Mouse (Mus musculus): Measurements from ENCODE around the gene Rnaseh2a. TPM values are rescaled to one million over a fixed set of nuclear protein-coding genes. Genes with fewer than 3 reads are reported as not detected.

Rnaseh2a gene
- 91.6 and 98.1 TPM in 2 replicates for polyA plus RNA-seq (2015; fragmentation: Nextera tagmentation; extraction: Ambion mirVana)

DNA sequence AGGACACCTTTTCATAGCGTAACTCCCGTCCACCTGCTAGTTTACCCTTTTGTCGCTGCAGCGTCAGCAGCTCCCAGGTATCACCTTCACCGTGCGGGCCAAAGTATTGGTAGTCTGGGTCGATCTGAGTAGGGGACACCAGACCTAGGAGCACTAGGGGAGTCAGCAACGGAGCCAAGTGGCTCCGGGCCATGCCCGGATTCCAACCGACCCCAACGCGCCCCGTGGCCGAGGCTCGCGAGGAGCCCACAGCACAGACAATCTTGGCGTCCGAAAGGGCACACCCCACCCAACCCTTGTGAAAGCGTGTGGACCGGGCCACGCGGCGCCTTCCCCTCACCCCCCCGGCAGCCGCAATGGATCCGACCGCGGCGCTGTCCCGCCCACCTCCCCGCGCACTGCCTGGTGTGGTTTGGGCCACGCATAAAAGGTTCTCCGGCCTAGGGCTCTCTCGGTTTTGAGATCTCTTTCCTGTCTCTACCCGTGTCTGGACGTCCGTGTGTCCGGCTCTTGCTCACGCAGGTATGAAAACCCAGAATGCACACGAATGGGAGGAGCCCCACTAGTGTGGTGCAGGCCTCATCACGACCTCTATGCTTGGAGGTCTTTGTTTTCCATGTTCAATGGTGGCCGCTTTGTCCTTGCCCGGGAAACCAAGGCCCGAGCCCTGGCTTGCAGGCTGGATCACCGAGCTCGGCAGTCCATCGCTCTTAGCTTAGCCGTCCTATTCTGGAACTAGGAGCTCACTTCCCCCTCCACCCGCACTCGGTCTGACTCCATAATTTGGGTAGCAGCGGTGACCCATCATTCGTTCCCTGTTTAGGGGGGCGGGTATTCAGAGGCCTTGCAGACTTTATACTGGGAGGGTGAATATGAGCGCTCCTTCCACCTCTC, at the start of gene Rnaseh2a, which contains the start of the genes Gm49661 and Prdx2:
Gene Rnaseh2a (minus strand): TSS at position 527 of the 894 bp plus-strand sequence.
Gene Gm49661 (minus strand): TSS at position 193 of the 894 bp plus-strand sequence.
Gene Prdx2 (plus strand): TSS at position 347 of the 894 bp plus-strand sequence.
- under 1% methylated on average over 56 of the region's 56 CpGs for WGBS (ENCODE audit: insufficient replicate concordance)
- no peaks in the 10 kb centered on the region for H3K9me3 ChIP-seq (replicated peaks; ENCODE audit: control insufficient read depth, low read length)
- no peaks in the 10 kb centered on the region for H3K27me3 ChIP-seq (ENCODE audit: control insufficient read depth, insufficient read depth, low read depth, low read length)
- peaks cover 64% of the 10 kb centered on the region for H3K4me1 ChIP-seq (ENCODE audit: control insufficient read depth, low read depth, low read length)
- H3K4me2 ChIP-seq (ENCODE audit: low read depth, low read length) = peak within 1 kb of the TSS; percentile 88
- peak within 1 kb of the TSS; percentile 75 for H3K4me3 ChIP-seq (ENCODE audit: low read depth, low read length)
- peaks cover 41% of the 10 kb centered on the region for H3K36me3 ChIP-seq (ENCODE audit: control insufficient read depth, insufficient read depth)
- ATAC-seq (ENCODE audit: low read depth) = peak; percentile 68
- H3K9ac ChIP-seq (ENCODE audit: low read depth, low read length) = peak within 1 kb of the TSS; percentile 84
- H3K27ac ChIP-seq (ENCODE audit: low read length) = peak within 1 kb of the TSS; percentile 97

DNA sequence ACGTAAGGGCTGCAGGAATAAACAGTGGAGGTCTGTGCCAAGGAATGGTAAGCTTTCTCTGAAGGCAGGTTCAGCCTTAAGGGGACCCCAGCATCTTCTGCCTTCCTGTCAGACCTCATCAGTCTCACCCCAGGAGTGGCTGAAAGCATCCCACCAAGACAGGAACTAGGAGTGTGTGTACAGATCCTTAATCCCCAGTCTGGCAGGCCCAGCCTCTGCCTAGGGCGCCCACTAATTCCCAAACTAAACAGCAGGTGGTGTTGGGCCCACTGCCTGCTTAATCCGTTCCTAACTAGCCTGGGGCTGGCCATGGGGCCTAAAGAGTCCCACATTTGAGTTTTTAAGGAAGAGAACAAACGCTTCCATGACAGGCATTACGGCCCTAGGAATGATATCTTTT, 47.6 kb upstream of the Rnaseh2a start:
- Histone ChIP-seq H3K9me3 (replicated peaks; ENCODE audit: control insufficient read depth, low read length) (no peaks in the 10 kb centered on the region), H3K27me3 (ENCODE audit: control insufficient read depth, insufficient read depth, low read depth, low read length) (peaks cover 17% of the 10 kb centered on the region), H3K9ac (ENCODE audit: low read depth, low read length) (no peak overlapping the region), H3K4me3 (ENCODE audit: low read depth, low read length) (no peak overlapping the region), H3K27ac (ENCODE audit: low read length) (no peak overlapping the region), H3K4me1 (ENCODE audit: control insufficient read depth, low read depth, low read length) (no peaks in the 10 kb centered on the region), H3K36me3 (ENCODE audit: control insufficient read depth, insufficient read depth) (peaks cover 16% of the 10 kb centered on the region), H3K4me2 (ENCODE audit: low read depth, low read length) (no peak overlapping the region)
- WGBS (ENCODE audit: insufficient replicate concordance) = 76% methylated on average over 5 of the region's 5 CpGs
- no peak for ATAC-seq (ENCODE audit: low read depth)

DNA sequence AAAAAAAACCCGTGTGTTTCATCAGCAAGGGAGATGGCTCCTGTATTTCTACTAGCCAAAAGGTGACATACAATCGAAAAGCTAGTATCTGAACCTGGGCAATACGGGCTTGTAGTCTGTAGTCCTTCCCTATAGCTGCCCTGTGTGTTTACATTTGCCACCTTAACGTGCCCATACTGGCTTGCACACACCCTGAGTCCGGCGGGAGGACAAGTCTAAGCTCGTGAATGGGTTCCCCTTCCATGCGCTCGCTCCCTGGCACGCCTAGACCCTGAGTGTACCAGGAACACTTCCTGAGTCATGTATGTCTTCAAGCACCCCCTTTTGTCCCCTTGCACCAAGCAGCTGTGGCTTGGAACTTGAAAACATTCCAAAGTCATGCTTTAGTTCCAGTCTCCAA, 47.2 kb upstream of the Rnaseh2a start:
- 66% methylated on average over 10 of the region's 10 CpGs for WGBS (ENCODE audit: insufficient replicate concordance)
- Histone ChIP-seq H3K4me2 (ENCODE audit: low read depth, low read length) (no peak overlapping the region), H3K4me1 (ENCODE audit: control insufficient read depth, low read depth, low read length) (no peaks in the 10 kb centered on the region), H3K27ac (ENCODE audit: low read length) (no peak overlapping the region), H3K4me3 (ENCODE audit: low read depth, low read length) (no peak overlapping the region), H3K36me3 (ENCODE audit: control insufficient read depth, insufficient read depth) (peaks cover 11% of the 10 kb centered on the region; the same call in 1 of the 2 replicates), H3K9me3 (replicated peaks; ENCODE audit: control insufficient read depth, low read length) (no peaks in the 10 kb centered on the region), H3K9ac (ENCODE audit: low read depth, low read length) (no peak overlapping the region), H3K27me3 (ENCODE audit: control insufficient read depth, insufficient read depth, low read depth, low read length) (peaks cover 19% of the 10 kb centered on the region)
- no peak for ATAC-seq (ENCODE audit: low read depth)

DNA sequence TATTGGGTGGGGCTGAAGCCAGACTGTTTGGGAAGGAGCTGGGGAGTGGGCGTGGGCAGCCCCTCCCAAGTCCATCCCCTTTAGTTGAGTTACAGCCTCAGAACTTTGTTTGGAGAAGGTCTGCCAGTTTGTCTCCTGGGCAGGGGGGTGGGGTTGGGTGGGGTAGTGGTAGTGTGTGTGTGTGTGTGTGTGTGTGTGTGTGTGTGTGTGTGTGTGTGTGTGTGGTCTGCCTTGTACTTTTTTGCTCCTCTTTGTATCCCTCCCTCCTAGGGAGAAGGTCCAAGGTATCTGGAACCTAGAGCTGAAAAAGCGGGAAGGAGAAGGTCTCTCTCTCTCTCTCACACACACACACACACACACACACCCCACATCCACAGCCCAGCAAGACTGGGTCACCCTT, 44.9 kb upstream of the Rnaseh2a start, which contains the start of gene Best2:
Gene Best2 (minus strand): TSS at position 101 of the 400 bp plus-strand sequence.
- Histone ChIP-seq H3K9ac (ENCODE audit: low read depth, low read length) (no peak within 1 kb of the TSS), H3K4me3 (ENCODE audit: low read depth, low read length) (no peak within 1 kb of the TSS), H3K4me2 (ENCODE audit: low read depth, low read length) (peak within 1 kb of the TSS; percentile 41), H3K36me3 (ENCODE audit: control insufficient read depth, insufficient read depth) (peaks cover 9% of the 10 kb centered on the region; the same call in 1 of the 2 replicates), H3K9me3 (replicated peaks; ENCODE audit: control insufficient read depth, low read length) (no peaks in the 10 kb centered on the region), H3K27ac (ENCODE audit: low read length) (no peak within 1 kb of the TSS), H3K27me3 (ENCODE audit: control insufficient read depth, insufficient read depth, low read depth, low read length) (peaks cover 35% of the 10 kb centered on the region), H3K4me1 (ENCODE audit: control insufficient read depth, low read depth, low read length) (no peaks in the 10 kb centered on the region)
- WGBS (ENCODE audit: insufficient replicate concordance) = 42% methylated on average over 2 of the region's 2 CpGs
- no peak for ATAC-seq (ENCODE audit: low read depth)

DNA sequence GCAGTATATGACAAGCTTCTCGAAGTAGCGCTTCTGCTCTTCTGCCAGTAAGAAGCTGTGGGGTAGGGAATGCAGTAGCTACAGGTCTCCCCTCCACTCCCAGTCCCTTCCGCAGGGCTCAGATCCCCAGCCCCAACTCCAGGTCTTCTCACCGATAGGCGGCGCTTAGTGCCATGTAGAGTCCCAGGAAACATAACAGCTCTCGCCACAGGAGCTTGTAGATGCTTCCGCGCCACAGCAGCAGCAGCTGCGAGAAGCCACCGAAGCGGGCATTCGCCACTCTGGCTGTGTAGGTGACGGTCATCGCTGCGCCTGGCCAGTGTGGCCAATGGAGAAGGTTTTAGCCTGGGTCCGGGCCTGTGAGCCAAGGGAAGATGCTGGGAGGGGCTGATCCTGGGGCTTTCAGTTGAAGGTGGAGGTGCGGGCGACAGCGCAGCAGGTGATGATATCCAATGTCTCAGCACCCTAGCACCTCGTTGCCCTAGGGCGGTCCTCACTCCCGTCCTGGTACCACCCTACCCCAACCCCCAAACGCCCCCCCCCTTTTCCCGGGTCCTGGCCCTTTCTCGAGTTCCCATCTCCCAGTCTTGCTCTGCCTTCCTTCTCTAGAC, 43.8 kb upstream of the Rnaseh2a start:
- whole genome bisulfite sequencing (ENCODE audit: insufficient replicate concordance) = 3% methylated on average over 25 of the region's 26 CpGs
- no peaks in the 10 kb centered on the region for H3K9me3 ChIP-seq (replicated peaks; ENCODE audit: control insufficient read depth, low read length)
- H3K27me3 ChIP-seq (ENCODE audit: control insufficient read depth, insufficient read depth, low read depth, low read length) = peaks cover 40% of the 10 kb centered on the region
- no peaks in the 10 kb centered on the region for H3K4me1 ChIP-seq (ENCODE audit: control insufficient read depth, low read depth, low read length)
- no peak overlapping the region for H3K9ac ChIP-seq (ENCODE audit: low read depth, low read length)
- ATAC-seq (ENCODE audit: low read depth) = 0 out of 2 replicates have a peak, but pooled peaks have one; percentile 50
- peak overlapping the region; percentile 41 for H3K4me2 ChIP-seq (ENCODE audit: low read depth, low read length)
- H3K4me3 ChIP-seq (ENCODE audit: low read depth, low read length) = no peak overlapping the region
- peaks cover 6% of the 10 kb centered on the region; the same call in 1 of the 2 replicates for H3K36me3 ChIP-seq (ENCODE audit: control insufficient read depth, insufficient read depth)
- H3K27ac ChIP-seq (ENCODE audit: low read length) = no peak overlapping the region

DNA sequence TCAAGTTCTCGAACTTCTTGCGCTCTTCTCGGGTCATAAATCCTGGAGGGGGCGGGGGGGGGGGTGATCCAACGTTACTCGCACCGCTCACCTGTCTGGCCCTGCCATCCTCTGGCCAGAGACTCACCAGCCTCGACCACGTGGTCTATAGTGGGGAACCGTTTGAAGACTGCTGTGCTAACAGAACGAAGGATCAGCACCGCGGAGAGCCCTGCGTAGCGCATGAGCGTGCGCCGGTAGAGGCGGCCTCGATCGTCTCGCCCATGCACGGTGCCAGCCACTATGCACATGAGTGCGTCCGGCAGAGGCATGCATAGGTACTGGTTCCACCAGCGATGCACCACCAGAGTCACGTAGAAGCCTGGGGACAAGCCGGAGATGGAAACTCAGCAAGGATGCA, 41.7 kb upstream of the Rnaseh2a start:
- no peak overlapping the region for H3K9ac ChIP-seq (ENCODE audit: low read depth, low read length)
- H3K36me3 ChIP-seq (ENCODE audit: control insufficient read depth, insufficient read depth) = no peaks in the 10 kb centered on the region
- H3K4me1 ChIP-seq (ENCODE audit: control insufficient read depth, low read depth, low read length) = no peaks in the 10 kb centered on the region
- no peak overlapping the region for H3K27ac ChIP-seq (ENCODE audit: low read length)
- H3K4me2 ChIP-seq (ENCODE audit: low read depth, low read length) = no peak overlapping the region
- H3K27me3 ChIP-seq (ENCODE audit: control insufficient read depth, insufficient read depth, low read depth, low read length) = peaks cover 44% of the 10 kb centered on the region
- no peaks in the 10 kb centered on the region for H3K9me3 ChIP-seq (replicated peaks; ENCODE audit: control insufficient read depth, low read length)
- no peak for ATAC-seq (ENCODE audit: low read depth)
- H3K4me3 ChIP-seq (ENCODE audit: low read depth, low read length) = no peak overlapping the region
- WGBS (ENCODE audit: insufficient replicate concordance) = 12% methylated on average over 28 of the region's 28 CpGs

DNA sequence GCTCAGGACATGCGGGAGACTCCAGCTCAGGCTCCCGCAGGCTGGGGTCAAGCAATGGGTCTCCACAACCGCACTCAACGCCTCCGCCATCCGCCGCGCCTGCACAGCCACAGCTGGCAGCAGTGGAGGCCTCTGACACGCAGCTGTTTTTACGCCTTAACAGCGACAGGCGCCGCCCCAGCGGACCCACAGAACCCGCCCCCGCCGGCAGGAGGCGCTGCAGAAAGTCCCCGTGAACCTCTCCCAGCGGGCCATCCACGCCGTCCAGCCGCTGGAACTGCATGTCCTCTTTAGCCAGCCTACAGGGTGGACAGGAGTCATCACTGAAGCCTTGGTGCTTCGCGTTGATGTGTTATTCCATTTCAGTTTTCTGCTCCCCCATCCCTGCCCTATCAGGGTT, 38.1 kb upstream of the Rnaseh2a start:
- no peak overlapping the region for H3K27ac ChIP-seq (ENCODE audit: low read length)
- peaks cover 29% of the 10 kb centered on the region for H3K27me3 ChIP-seq (ENCODE audit: control insufficient read depth, insufficient read depth, low read depth, low read length)
- no peaks in the 10 kb centered on the region for H3K4me1 ChIP-seq (ENCODE audit: control insufficient read depth, low read depth, low read length)
- H3K9ac ChIP-seq (ENCODE audit: low read depth, low read length) = no peak overlapping the region
- WGBS (ENCODE audit: insufficient replicate concordance) = 16% methylated on average over 25 of the region's 25 CpGs
- H3K4me2 ChIP-seq (ENCODE audit: low read depth, low read length) = no peak overlapping the region
- 0 out of 2 replicates have a peak, but pooled peaks have one; percentile 9 for ATAC-seq (ENCODE audit: low read depth)
- H3K9me3 ChIP-seq (replicated peaks; ENCODE audit: control insufficient read depth, low read length) = no peaks in the 10 kb centered on the region
- no peaks in the 10 kb centered on the region for H3K36me3 ChIP-seq (ENCODE audit: control insufficient read depth, insufficient read depth)
- H3K4me3 ChIP-seq (ENCODE audit: low read depth, low read length) = no peak overlapping the region

DNA sequence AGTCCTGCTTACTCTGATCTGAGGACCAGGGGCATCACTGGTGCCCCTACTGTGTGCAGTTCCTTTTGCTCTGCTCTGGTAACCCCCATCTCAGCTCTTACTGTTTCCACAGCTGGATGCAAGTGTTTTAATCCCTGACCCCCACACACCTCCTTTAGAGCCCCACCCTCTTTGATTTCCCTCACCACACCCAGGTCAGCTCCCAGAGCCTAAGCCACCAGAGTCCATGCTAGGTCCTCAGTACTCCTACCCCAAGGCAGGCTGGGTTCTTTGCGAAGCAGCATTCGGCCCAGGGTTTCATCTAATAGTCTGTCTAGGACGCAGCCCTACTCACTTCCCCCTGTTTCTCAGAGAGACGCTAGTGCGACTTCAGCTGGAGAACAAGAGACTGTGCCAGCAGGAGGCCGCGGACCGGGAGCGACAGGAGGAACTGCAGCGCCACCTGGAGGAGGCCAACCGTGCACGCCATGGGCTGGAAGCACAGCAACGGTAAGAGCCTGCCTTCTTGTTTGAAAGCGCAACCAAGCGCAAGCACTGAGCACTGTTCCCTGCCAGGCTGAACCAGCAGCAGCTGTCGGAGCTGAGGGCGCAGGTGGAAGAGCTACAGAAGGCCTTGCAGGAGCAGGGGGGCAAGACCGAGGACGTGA, 28.2 kb upstream of the Rnaseh2a start:
- Histone ChIP-seq H3K27ac (ENCODE audit: low read length) (no peak overlapping the region), H3K4me1 (ENCODE audit: control insufficient read depth, low read depth, low read length) (peaks cover 9% of the 10 kb centered on the region), H3K4me2 (ENCODE audit: low read depth, low read length) (peak overlapping the region; percentile 14; the same call in 1 of the 2 replicates), H3K9ac (ENCODE audit: low read depth, low read length) (no peak overlapping the region), H3K4me3 (ENCODE audit: low read depth, low read length) (no peak overlapping the region), H3K36me3 (ENCODE audit: control insufficient read depth, insufficient read depth) (no peaks in the 10 kb centered on the region), H3K27me3 (ENCODE audit: control insufficient read depth, insufficient read depth, low read depth, low read length) (no peaks in the 10 kb centered on the region), H3K9me3 (replicated peaks; ENCODE audit: control insufficient read depth, low read length) (no peaks in the 10 kb centered on the region)
- peak; percentile 74 for ATAC-seq (ENCODE audit: low read depth)
- 8% methylated on average over 19 of the region's 19 CpGs for WGBS (ENCODE audit: insufficient replicate concordance)

Data from liver, embryonic 16.5 days (tissue).